Mouse (Mus musculus): ENCODE measurements around the gene Mtif3.
"Not testable (repeated sequence)": the region's sequence is repeated elsewhere in the genome, so short reads cannot be mapped to it uniquely, and the experiment has no call there.

Mtif3 gene

GRCm38 (mm10) chr5:146948508-146949088, 15.0 kb downstream of the Mtif3 start, which contains the start of gene Gtf3a:
Gene Gtf3a, plus strand, starts transcription at chr5:146948657.
- peak; percentile 99 for DNase-seq

- no peak for DNase-seq
Observed at GRCm38 (mm10) chr5:146948041-146948507, 15.5 kb downstream of the Mtif3 start.

- DNase-seq: peak; percentile 92
Observed at GRCm38 (mm10) chr5:146947497-146947896, 16.1 kb downstream of the Mtif3 start.

GRCm38 (mm10) chr5:146946682-146947081, 16.9 kb downstream of the Mtif3 start:
- peak; percentile 91 for DNase-seq

GRCm38 (mm10) chr5:146944568-146944967, 19.0 kb downstream of the Mtif3 start:
- no peak for DNase-seq

- DNase-seq: no peak
Observed at GRCm38 (mm10) chr5:146942965-146943364, 20.6 kb downstream of the Mtif3 start.

GRCm38 (mm10) chr5:146941939-146942338, 21.7 kb downstream of the Mtif3 start:
- not testable (repeated sequence) for DNase-seq

GRCm38 (mm10) chr5:146940219-146940618, 23.4 kb downstream of the Mtif3 start:
- DNase-seq: no peak

- no peak for DNase-seq
Observed at GRCm38 (mm10) chr5:146939109-146939796, 24.3 kb downstream of the Mtif3 start.

- DNase-seq: no peak
Observed at GRCm38 (mm10) chr5:146937541-146938503, 25.8 kb downstream of the Mtif3 start.

- DNase-seq: no peak
Observed at GRCm38 (mm10) chr5:146933466-146933865, 30.1 kb downstream of the Mtif3 start.

- no peak for DNase-seq
Observed at GRCm38 (mm10) chr5:146931904-146932553, 31.6 kb downstream of the Mtif3 start.

GRCm38 (mm10) chr5:146931422-146931821, 32.2 kb downstream of the Mtif3 start:
- DNase-seq: no peak

GRCm38 (mm10) chr5:146926673-146927072, 36.9 kb downstream of the Mtif3 start:
- DNase-seq: no peak

GRCm38 (mm10) chr5:146923547-146923946, 40.1 kb downstream of the Mtif3 start:
- no peak for DNase-seq

GRCm38 (mm10) chr5:146921224-146921623, 42.4 kb downstream of the Mtif3 start:
- DNase-seq: no peak

- DNase-seq: no peak
Observed at GRCm38 (mm10) chr5:146920314-146921161, 43.1 kb downstream of the Mtif3 start.

- DNase-seq: no peak
Observed at GRCm38 (mm10) chr5:146919874-146920273, 43.7 kb downstream of the Mtif3 start.

GRCm38 (mm10) chr5:146917357-146917756, 46.2 kb downstream of the Mtif3 start:
- DNase-seq: not testable (repeated sequence)

- no peak for DNase-seq
Observed at GRCm38 (mm10) chr5:146916806-146917205, 46.8 kb downstream of the Mtif3 start.

- DNase-seq: no peak
Observed at GRCm38 (mm10) chr5:146916273-146916672, 47.3 kb downstream of the Mtif3 start.

Measured in heart, adult 11 months (tissue).